Mouse (Mus musculus) forebrain, embryonic 15.5 days (tissue): Measurements from ENCODE around the gene Ankrd40. TPM values are rescaled to one million over a fixed set of nuclear protein-coding genes. Genes with fewer than 3 reads are reported as not detected.
A peak's percentile ranks its signal among the peaks of the same experiment; 100 is the strongest.

Experiments
- ATAC-seq: fragments of 200-750 bp; cut with Nextera tagmentation; replicated peaks from 2 replicates; pipeline ENCODE4 v1.8.0; 2017; ENCODE audit warnings: mild to moderate bottlenecking, moderate TSS enrichment, moderate library complexity
- H3K27ac ChIP-seq: fragments of 300-500 bp; sonication (generic); replicated peaks from 2 replicates; pipeline ENCODE4 v1.5.1; 2015; ENCODE audit warnings: mild to moderate bottlenecking, inconsistent platforms
- H3K27me3 ChIP-seq: fragments of 300-500 bp; sonication (generic); 2 replicates; pipeline ENCODE4 v1.6.1; 2015; ENCODE audit warnings: inconsistent platforms
- H3K36me3 ChIP-seq: fragments of 300-500 bp; sonication (generic); 2 replicates; pipeline ENCODE4 v1.6.1; 2015; ENCODE audit warnings: mild to moderate bottlenecking, inconsistent platforms
- H3K4me1 ChIP-seq: fragments of 300-500 bp; sonication (generic); 2 replicates; pipeline ENCODE4 v1.6.1; 2015; ENCODE audit warnings: inconsistent platforms
- H3K4me2 ChIP-seq: fragments of 300-500 bp; sonication (generic); replicated peaks from 2 replicates; pipeline ENCODE4 v1.6.1; 2015; ENCODE audit warnings: mild to moderate bottlenecking, inconsistent platforms
- H3K4me3 ChIP-seq: fragments of 300-500 bp; sonication (generic); 2 replicates; pipeline ENCODE4 v1.5.1; 2015; ENCODE audit warnings: mild to moderate bottlenecking, inconsistent platforms
- H3K9ac ChIP-seq: fragments of 300-500 bp; sonication (generic); replicated peaks from 2 replicates; pipeline ENCODE4 v1.6.1; 2015; ENCODE audit warnings: mild to moderate bottlenecking, inconsistent platforms
- H3K9me3 ChIP-seq: fragments of 300-500 bp; sonication (generic); 2 replicates; pipeline ENCODE4 v1.6.1; 2016; ENCODE audit warnings: inconsistent platforms
- WGBS: fragments of 180-500 bp; shearing (Covaris S2); methylation state at CpG from one replicate; pipeline ENCODE4 v1.1.7; 2015; ENCODE audit warnings: mixed read lengths; 5-methylcytosine and 5-hydroxymethylcytosine counted together
- polyA plus RNA-seq: library from polyadenylated mRNA; unstranded; fragments of >200 nt; fragmentation: Nextera tagmentation; extraction: Ambion mirVana; gene quantifications from 2 replicates; pipeline ENCODE4 v1.2.1, GENCODE M21; 2015

The Ankrd40 gene
- polyA plus RNA-seq, 1 experiment from 2014 or later, result 15.9 TPM

DNA sequence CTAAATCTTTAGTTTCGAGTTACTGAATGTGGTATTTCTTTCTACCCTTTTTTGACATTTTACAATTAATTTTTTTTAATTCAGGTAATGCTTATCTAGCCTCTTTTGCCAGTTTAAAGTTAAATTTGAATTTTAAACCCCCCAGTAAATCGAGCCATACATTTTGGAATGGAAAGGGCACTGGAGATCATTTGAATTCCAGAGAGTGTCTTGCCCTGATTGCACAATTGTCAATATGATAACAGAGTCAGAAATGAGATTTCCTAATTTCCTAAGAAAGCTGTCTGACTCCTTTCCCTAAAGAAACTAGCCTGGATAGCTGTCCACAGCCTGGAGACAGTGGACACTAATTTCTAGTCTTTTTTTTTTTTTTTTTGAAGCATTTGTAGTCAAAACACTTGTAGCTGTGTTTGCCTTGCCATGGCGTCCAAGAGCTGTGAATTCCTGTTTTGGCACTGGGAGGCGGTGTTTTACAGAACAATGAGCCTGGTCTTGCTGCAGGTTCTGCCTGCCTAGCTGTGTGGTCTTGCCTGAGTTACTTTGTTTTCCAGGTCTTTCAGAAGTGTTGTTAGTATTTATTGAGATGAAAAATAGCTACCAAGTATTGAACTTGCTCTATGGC lies 1.6 kb downstream of the Ankrd40 start:
- Histone ChIP-seq H3K4me3 (peak overlapping the region; percentile 60; the same call in 1 of the 2 replicates), H3K27ac (peak overlapping the region; percentile 99), H3K4me2 (0 out of 2 replicates have a peak overlapping the region, but pooled peaks have one; percentile 91), H3K4me1 (peaks cover 45% of the 10 kb centered on the region), H3K9ac (no peak overlapping the region), H3K9me3 (no peaks in the 10 kb centered on the region), H3K27me3 (no peaks in the 10 kb centered on the region), H3K36me3 (peaks cover 2% of the 10 kb centered on the region; the same call in 1 of the 2 replicates)
- no peak for ATAC-seq
- 31% methylated on average over 4 of the region's 4 CpGs for WGBS

GRCm38 (mm10) chr11:94330211-94330610 lies 2.4 kb downstream of the Ankrd40 start:
- H3K4me2 ChIP-seq, result no peak overlapping the region
- peaks cover 45% of the 10 kb centered on the region for H3K4me1 ChIP-seq
- no peaks in the 10 kb centered on the region for H3K27me3 ChIP-seq
- 0 out of 2 replicates have a peak overlapping the region, but pooled peaks have one; percentile 40 for H3K27ac ChIP-seq
- peaks cover 9% of the 10 kb centered on the region for H3K36me3 ChIP-seq
- 92% methylated on average over 3 of the region's 3 CpGs for WGBS
- H3K9me3 ChIP-seq, result no peaks in the 10 kb centered on the region
- H3K4me3 ChIP-seq, result no peak overlapping the region
- no peak overlapping the region; the same call in 1 of the 2 replicates for H3K9ac ChIP-seq
- no peak for ATAC-seq

DNA sequence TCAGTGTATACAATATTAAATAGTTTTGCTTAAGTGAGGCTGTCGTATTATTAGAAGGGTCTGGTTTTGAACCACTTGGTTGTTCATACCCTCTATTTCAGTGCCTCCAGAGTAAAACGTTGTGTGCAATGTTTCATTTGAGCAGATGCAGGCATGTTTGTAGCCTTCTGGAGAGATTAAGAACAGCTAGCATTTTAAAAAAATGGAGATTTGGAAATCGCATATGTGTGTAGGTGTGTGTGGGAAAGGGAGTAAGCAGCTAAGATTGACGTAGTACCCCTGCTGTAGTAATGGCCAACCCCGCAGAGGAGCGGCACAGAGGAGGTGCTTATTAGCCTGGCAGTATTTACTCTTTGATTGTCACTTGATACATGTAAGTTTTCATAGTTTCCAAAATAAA lies 4.9 kb downstream of the Ankrd40 start:
- Histone ChIP-seq H3K36me3 (peaks cover 29% of the 10 kb centered on the region), H3K4me2 (no peak overlapping the region), H3K27ac (no peak overlapping the region), H3K27me3 (no peaks in the 10 kb centered on the region), H3K4me3 (no peak overlapping the region), H3K9ac (no peak overlapping the region), H3K4me1 (peaks cover 34% of the 10 kb centered on the region), H3K9me3 (no peaks in the 10 kb centered on the region)
- no peak for ATAC-seq
- WGBS, result 90% methylated on average over 6 of the region's 6 CpGs

DNA sequence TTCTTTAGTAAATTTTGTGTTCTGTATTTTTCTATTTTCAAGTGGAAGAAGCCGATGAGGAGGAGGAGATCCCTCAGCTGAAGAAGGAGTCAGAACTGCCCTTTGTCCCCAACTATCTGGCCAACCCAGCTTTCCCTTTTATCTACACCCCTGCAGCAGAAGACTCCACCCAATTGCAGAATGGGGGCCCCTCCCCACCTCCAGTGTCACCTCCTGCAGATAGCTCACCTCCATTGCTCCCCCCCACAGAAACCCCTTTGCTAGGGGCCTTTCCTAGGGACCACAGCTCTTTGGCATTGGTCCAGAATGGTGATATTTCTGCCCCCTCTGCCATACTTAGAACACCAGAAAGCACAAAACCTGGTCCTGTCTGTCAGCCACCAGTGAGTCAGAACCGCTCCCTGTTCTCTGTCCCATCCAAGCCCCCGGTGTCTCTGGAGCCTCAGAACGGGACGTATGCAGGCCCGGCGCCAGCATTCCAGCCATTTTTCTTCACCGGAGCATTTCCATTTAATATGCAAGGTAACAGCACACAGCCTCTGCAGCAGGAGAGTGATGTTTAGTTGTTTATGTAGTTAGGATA lies 6.7 kb downstream of the Ankrd40 start:
- Histone ChIP-seq H3K27me3 (no peaks in the 10 kb centered on the region), H3K4me3 (no peak overlapping the region), H3K4me2 (no peak overlapping the region), H3K36me3 (peaks cover 46% of the 10 kb centered on the region), H3K9ac (no peak overlapping the region), H3K27ac (no peak overlapping the region), H3K4me1 (peaks cover 22% of the 10 kb centered on the region), H3K9me3 (no peaks in the 10 kb centered on the region)
- 77% methylated on average over 8 of the region's 8 CpGs for WGBS
- ATAC-seq, result no peak

DNA sequence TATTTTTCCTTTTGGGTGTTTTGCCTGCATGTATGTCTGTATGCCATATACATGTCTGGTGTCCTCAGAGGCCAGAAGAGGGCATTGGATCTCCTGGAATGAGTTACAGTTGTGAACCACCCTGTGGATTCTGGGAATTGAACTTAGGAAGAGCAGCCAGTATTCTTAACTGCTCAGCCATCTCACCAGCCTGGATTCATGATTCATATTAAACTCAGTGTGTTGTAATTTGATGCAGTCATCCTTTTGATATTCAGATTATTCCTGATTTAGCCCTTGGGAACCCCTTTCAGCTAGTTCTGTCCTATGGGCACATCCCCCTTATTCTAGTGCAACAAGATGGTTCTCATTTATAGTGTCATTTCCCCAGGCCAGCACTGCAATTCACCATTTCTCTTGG lies 8.8 kb downstream of the Ankrd40 start:
- Histone ChIP-seq H3K4me3 (no peak overlapping the region), H3K27me3 (no peaks in the 10 kb centered on the region), H3K4me2 (no peak overlapping the region), H3K9me3 (no peaks in the 10 kb centered on the region), H3K4me1 (peaks cover 4% of the 10 kb centered on the region; the same call in 1 of the 2 replicates), H3K9ac (no peak overlapping the region), H3K36me3 (peaks cover 51% of the 10 kb centered on the region), H3K27ac (no peak overlapping the region)
- no peak for ATAC-seq

- no peak overlapping the region for H3K9ac ChIP-seq
- ATAC-seq, result no peak
- H3K4me2 ChIP-seq, result no peak overlapping the region
- no peaks in the 10 kb centered on the region for H3K9me3 ChIP-seq
- H3K4me1 ChIP-seq, result peaks cover 7% of the 10 kb centered on the region
- H3K27me3 ChIP-seq, result no peaks in the 10 kb centered on the region
- H3K4me3 ChIP-seq, result no peak overlapping the region
- H3K27ac ChIP-seq, result no peak overlapping the region
- WGBS, result 92% methylated on average over 2 of the region's 2 CpGs
- peaks cover 51% of the 10 kb centered on the region for H3K36me3 ChIP-seq
These were observed 10.5 kb downstream of the Ankrd40 start for GRCm38 (mm10) chr11:94338347-94338746.

GRCm38 (mm10) chr11:94339732-94340585 lies 12.2 kb downstream of the Ankrd40 start:
- H3K4me1 ChIP-seq, result peaks cover 17% of the 10 kb centered on the region
- no peaks in the 10 kb centered on the region for H3K9me3 ChIP-seq
- H3K9ac ChIP-seq, result no peak overlapping the region
- peak; percentile 85 for ATAC-seq
- H3K27ac ChIP-seq, result no peak overlapping the region
- H3K4me2 ChIP-seq, result no peak overlapping the region
- no peaks in the 10 kb centered on the region for H3K27me3 ChIP-seq
- no peak overlapping the region for H3K4me3 ChIP-seq
- 55% methylated on average over 18 of the region's 18 CpGs for WGBS
- peaks cover 44% of the 10 kb centered on the region for H3K36me3 ChIP-seq

GRCm38 (mm10) chr11:94340948-94341933 lies 13.4 kb downstream of the Ankrd40 start:
- no peak overlapping the region for H3K4me2 ChIP-seq
- peaks cover 17% of the 10 kb centered on the region for H3K4me1 ChIP-seq
- no peak overlapping the region for H3K27ac ChIP-seq
- H3K9me3 ChIP-seq, result no peaks in the 10 kb centered on the region
- H3K4me3 ChIP-seq, result no peak overlapping the region
- H3K27me3 ChIP-seq, result no peaks in the 10 kb centered on the region
- no peak for ATAC-seq
- H3K9ac ChIP-seq, result no peak overlapping the region
- WGBS, result 67% methylated on average over 10 of the region's 10 CpGs
- peaks cover 32% of the 10 kb centered on the region for H3K36me3 ChIP-seq

DNA sequence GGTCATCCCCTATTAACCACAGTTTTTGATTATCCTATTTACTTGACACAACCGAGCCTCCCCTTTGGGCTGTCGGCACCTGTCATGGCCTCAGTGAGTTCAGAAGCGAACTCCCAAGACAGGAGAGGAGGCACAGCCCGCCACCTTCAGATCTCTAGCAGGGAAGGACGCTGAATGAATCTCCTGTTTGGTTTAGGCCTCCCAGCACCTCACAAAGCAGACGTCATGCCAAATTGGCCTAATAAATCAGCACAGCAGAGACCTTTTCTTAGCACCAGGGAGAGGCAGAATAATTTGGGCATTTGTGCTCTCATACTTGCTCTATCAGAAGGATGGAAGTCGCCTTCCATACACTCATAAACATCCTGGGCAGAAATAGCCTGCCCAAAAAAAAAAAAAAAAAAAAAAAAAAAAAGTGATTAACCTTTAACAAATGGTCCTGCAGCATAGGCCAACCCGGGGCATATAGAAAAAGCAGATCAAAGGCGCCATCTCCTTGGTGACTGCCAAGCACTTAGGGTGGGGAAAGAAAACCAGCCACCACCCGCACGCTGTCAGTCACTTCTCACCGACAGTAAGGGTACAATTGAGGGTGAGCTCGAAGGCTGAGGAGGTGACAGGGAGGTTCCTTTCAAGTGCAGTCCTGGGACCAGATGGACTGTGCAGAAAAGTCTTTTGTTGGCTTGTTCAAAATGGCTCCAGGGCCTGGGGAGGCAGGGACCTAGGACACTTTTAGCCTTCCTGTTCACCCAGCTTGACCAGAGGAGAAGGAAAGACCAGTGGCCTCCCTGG lies 14.5 kb downstream of the Ankrd40 start:
- peaks cover 17% of the 10 kb centered on the region for H3K4me1 ChIP-seq
- no peak overlapping the region for H3K4me2 ChIP-seq
- no peak overlapping the region for H3K27ac ChIP-seq
- 28% methylated on average over 13 of the region's 13 CpGs for WGBS
- no peaks in the 10 kb centered on the region for H3K9me3 ChIP-seq
- H3K4me3 ChIP-seq, result no peak overlapping the region
- ATAC-seq, result no peak
- peaks cover 26% of the 10 kb centered on the region for H3K36me3 ChIP-seq
- no peak overlapping the region for H3K9ac ChIP-seq
- no peaks in the 10 kb centered on the region for H3K27me3 ChIP-seq

GRCm38 (mm10) chr11:94343955-94344358 lies 16.2 kb downstream of the Ankrd40 start:
- ATAC-seq, result no peak
- H3K4me3 ChIP-seq, result no peak overlapping the region
- WGBS, result 13% methylated on average over 5 of the region's 5 CpGs

GRCm38 (mm10) chr11:94344470-94344869 lies 16.7 kb downstream of the Ankrd40 start:
- 60% methylated on average over 1 of the region's 1 CpGs for WGBS
- Histone ChIP-seq H3K4me2 (no peak overlapping the region), H3K4me3 (no peak overlapping the region), H3K27me3 (no peaks in the 10 kb centered on the region), H3K4me1 (peaks cover 17% of the 10 kb centered on the region), H3K27ac (0 out of 2 replicates have a peak overlapping the region, but pooled peaks have one; percentile 11), H3K9ac (no peak overlapping the region), H3K36me3 (peaks cover 5% of the 10 kb centered on the region), H3K9me3 (no peaks in the 10 kb centered on the region)
- no peak for ATAC-seq

More at GRCm38 (mm10) chr11:94343955-94344358, 16.2 kb downstream of the Ankrd40 start:
- Histone ChIP-seq H3K9me3 (no peaks in the 10 kb centered on the region), H3K9ac (no peak overlapping the region), H3K36me3 (peaks cover 10% of the 10 kb centered on the region), H3K27me3 (no peaks in the 10 kb centered on the region), H3K4me1 (peaks cover 17% of the 10 kb centered on the region), H3K4me2 (no peak overlapping the region), H3K27ac (0 out of 2 replicates have a peak overlapping the region, but pooled peaks have one; percentile 11)
